Mouse (Mus musculus): Measurements from ENCODE around the gene Hspa1l.

GRCm38 (mm10) chr17:34964640-34965049 lies 7.9 kb upstream of the Hspa1l start:
- TF ChIP-seq CTCF (IDR thresholded peaks at IDR 0.05; ENCODE audit: low read depth) (no peak), EP300 (IDR thresholded peaks at IDR 0.05; ENCODE audit: low read depth) (no peak)

All from liver, postnatal 0 days (tissue).